Mouse (Mus musculus) stomach, postnatal 0 days (tissue): Measurements from ENCODE around the gene Pmm2.

Source experiments
- CTCF ChIP-seq: IDR thresholded peaks from 2 replicates; pipeline ENCODE4 v1.5.1; 2016; ENCODE audit warnings: antibody characterized with exemption, low read depth, mild to moderate bottlenecking, moderate library complexity
- EP300 ChIP-seq: optimal IDR thresholded peaks from 2 replicates; pipeline ENCODE3; 2016; ENCODE audit warnings: antibody characterized with exemption

GRCm38 (mm10) chr16:8645546-8645945 lies 8.1 kb downstream of the Pmm2 start:
- no peak for TF ChIP-seq CTCF
- no peak for TF ChIP-seq EP300
